ENCODE assay signal across 29 mouse cellular contexts in the genomic region with DNA sequence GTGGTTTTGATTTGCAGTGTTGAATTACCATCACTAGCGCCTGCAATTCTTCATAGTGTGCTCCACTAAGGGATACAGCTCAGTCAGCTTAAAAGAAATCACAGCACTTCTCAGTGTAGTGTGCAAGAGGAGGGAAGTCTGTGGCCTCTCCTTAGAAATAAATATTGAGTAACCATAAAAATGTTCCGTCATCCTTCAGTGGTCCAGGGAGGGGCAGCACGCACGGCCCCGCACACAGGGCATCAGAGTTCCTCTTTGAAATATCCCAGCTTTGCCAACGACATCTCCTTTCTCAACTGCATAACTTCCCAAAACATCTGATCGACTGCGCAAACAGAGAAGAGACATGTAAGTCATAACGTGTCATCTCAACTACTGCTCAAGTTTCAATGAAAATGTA. TPM values are rescaled to one million over a fixed set of nuclear protein-coding genes. Genes with fewer than 3 reads are reported as not detected.
"Had no signal": no experiment of that assay in that cellular context is flagged by ENCODE, and none has a peak within 500 bp of the region (broad histone marks: within the 10 kb centered on the region; RNA-seq: fewer than 3 reads in every experiment).

No protein-coding gene starts in this region.

- H3K4me1 ChIP-seq: embryonic facial prominence, embryonic 10.5 days; embryonic facial prominence, embryonic 12.5 days; embryonic facial prominence, embryonic 13.5 days; embryonic facial prominence, embryonic 15.5 days; forebrain, embryonic 10.5 days; forebrain, embryonic 12.5 days; forebrain, embryonic 13.5 days; forebrain, embryonic 15.5 days had no signal

- ATAC-seq: forebrain, embryonic 13.5 days; forebrain, embryonic 14.5 days; forebrain, embryonic 15.5 days; forebrain, embryonic 16.5 days; forebrain, postnatal 0 days had no signal

- H3K4me3 ChIP-seq: embryonic facial prominence, embryonic 10.5 days; embryonic facial prominence, embryonic 12.5 days; embryonic facial prominence, embryonic 13.5 days; embryonic facial prominence, embryonic 15.5 days; forebrain, embryonic 10.5 days; forebrain, embryonic 12.5 days; forebrain, embryonic 13.5 days; forebrain, embryonic 15.5 days; gastrocnemius, adult 2 months; heart, adult 2 months had no signal

- H3K9me3 ChIP-seq: embryonic facial prominence, embryonic 10.5 days; embryonic facial prominence, embryonic 12.5 days; embryonic facial prominence, embryonic 13.5 days; embryonic facial prominence, embryonic 15.5 days; forebrain, embryonic 10.5 days; forebrain, embryonic 12.5 days; forebrain, embryonic 13.5 days; forebrain, embryonic 15.5 days had no signal

- H3K4me2 ChIP-seq: embryonic facial prominence, embryonic 12.5 days; embryonic facial prominence, embryonic 13.5 days; embryonic facial prominence, embryonic 15.5 days; forebrain, embryonic 12.5 days; forebrain, embryonic 13.5 days; forebrain, embryonic 15.5 days had no signal

- H3K9ac ChIP-seq: embryonic facial prominence, embryonic 12.5 days; embryonic facial prominence, embryonic 13.5 days; embryonic facial prominence, embryonic 15.5 days; forebrain, embryonic 12.5 days; forebrain, embryonic 13.5 days; forebrain, embryonic 15.5 days; forebrain, postnatal 0 days had no signal

- H3K27me3 ChIP-seq: embryonic facial prominence, embryonic 12.5 days; embryonic facial prominence, embryonic 13.5 days; embryonic facial prominence, embryonic 15.5 days; forebrain, embryonic 12.5 days; forebrain, embryonic 13.5 days; forebrain, embryonic 15.5 days had no signal

- H3K27ac ChIP-seq: embryonic facial prominence, embryonic 10.5 days; embryonic facial prominence, embryonic 12.5 days; embryonic facial prominence, embryonic 13.5 days; embryonic facial prominence, embryonic 15.5 days; forebrain, embryonic 10.5 days; forebrain, embryonic 12.5 days; forebrain, embryonic 13.5 days; forebrain, embryonic 15.5 days; gastrocnemius, adult 2 months; heart, adult 2 months had no signal

- DNase-seq: cerebellum, adult 2 months; cerebellum, adult 8-10 months; cerebellum, adult 9-10 months; cerebellum, adult 9-11 months; cerebellum, postnatal 10 days; cerebellum, postnatal 14 days; cerebellum, postnatal 25 days; cerebellum, postnatal 36 days; embryo, embryonic 11 days; forebrain, postnatal 0 days; gastrocnemius, adult 2 months; gastrocnemius, postnatal 10 days; gastrocnemius, postnatal 14 days; gastrocnemius, postnatal 25 days; gastrocnemius, postnatal 36 days; heart, adult 18-20 months; heart, adult 2 months had no signal

RNA-seq across cellular contexts. Expression of gene Myrfl, which starts 10.1 kb away (rescaled TPM):
- total RNA-seq: common myeloid progenitor, adult 5-6 weeks; forebrain, postnatal 0 days had no signal
- polyA plus RNA-seq: erythroblast, embryonic 14.5 days; forebrain, embryonic 10.5 days; forebrain, postnatal 0 days had no signal
